Mouse (Mus musculus) lung, postnatal 10 days (tissue): Measurements from ENCODE around the gene Crip2.

Source experiments
- DNase-seq: peaks from one replicate; pipeline ENCODE4 v3.0.0; 2021

Gene Crip2

GRCm38 (mm10) chr12:113139908-113140615 is at the start of gene Crip2:
Gene Crip2 (plus strand): TSS chr12:113140236.
- peak; percentile 97 for DNase-seq

DNA sequence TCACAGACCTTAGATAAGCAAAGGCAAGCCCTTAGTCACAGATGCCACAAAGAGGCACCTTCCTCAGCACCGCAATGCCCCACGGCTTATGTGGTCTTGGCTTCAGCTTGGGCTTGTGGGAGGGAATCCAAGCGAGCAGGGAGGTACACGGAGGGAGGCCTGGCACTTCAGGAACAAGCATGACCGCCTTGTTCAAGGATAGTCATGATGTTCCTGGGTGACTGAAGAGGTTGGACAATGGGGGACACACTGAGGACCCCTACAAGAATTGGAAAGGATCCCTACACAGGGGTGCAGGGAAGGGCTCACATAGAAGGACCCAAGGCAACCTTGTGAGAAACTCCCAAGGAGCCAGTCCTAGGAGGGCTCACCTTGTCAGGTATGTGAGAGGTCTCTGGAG is 43.0 kb upstream of the Crip2 start:
- DNase-seq = no peak

DNA sequence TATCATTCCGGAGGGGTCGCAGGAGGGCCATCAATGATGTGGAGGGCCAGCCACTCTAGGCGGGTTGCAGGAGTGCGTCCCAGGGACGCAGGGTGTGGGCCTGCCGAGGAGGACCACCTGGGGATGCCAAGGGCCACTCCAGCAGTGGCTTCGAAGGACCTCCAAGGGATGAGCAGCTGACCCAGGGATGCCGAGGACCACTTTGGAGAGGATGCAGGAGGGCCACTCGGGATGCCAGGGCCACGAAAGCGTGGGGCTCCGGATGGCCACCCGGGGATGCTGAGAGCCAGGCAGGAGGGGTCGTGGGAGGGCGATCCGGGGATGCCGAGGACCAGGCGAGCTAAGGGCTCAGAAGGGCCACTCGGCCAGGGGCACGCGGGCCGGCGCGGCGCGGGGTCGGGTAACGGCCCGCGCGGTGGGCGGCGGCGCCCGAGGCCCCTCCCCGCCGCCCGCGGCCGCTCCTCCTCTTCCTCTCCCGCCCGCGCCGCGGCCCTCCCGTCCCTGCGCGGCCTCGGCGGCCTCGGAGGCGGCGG is 42.2 kb upstream of the Crip2 start, which contains the start of gene Mta1:
Gene Mta1 (plus strand): TSS at position 530 of the 533 bp plus-strand sequence.
- peak; percentile 53 for DNase-seq

DNA sequence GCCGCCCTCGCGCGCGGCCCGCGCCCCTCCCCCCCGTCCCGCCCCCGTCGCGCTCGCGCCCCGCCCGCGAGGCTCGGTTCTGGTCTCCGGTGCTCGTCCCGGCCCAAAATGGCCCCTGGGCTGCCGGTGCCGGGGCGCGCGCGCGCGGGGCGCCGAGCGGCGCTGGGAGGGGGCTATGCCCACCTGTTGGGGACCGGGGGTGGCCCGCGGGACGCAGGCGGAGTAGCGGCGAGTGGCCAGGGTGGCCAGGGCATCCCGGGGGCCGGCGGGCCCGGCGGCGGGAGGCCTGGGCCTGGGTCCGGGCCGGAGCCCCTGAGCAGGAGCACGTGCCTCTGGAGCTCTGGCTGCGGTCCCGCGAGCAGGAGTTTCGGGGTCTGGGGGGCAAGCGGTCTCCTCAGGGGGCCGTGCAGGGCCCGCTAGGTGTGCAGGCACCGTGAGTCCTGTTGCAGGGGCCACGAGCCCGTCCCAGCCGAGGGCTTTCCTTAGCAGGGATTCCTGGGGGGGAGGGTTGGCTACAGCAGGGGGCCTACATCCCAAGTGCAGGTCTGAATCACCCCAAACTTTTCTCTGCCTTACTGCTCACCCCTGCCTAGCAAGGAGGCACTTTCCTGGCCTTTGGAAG is 41.4 kb upstream of the Crip2 start:
- DNase-seq = no peak

GRCm38 (mm10) chr12:113099470-113100237 is 40.4 kb upstream of the Crip2 start:
- no peak for DNase-seq

GRCm38 (mm10) chr12:113100448-113101076 is 39.5 kb upstream of the Crip2 start:
- peak; percentile 57 for DNase-seq

DNA sequence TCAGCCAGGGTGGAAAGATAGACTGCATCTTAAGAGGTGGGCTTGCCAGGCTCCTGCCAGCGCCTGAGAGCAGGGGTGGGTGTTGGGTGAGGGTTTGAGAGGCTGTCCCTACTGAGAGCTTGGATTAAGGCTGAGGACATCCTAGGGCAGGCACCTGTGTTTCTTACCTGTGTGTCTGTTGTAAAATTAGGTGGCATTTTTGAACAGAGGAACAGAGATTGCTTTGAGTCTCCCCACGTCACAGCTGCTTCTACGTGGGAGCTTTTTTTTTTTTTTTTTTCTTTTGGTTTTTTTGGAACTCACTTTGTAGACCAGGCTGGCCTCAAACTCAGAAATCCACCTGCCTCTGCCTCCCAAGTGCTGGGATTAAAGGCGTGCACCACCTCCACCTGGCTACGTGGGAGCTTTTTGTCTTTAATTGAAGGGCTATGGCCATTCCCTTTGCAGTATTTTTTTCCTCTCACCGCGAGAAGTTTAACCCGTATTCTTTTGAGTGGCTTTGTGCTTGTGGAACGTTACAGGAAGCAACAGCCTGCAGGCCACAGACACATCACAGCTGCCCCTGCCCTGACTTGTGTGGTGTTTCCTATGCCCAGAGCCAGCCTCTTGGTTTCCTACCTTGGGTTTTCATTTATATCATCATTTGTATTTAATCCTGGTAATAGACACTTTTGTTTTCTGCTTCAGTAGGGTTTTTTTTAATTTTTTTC is 38.6 kb upstream of the Crip2 start:
- DNase-seq = no peak

DNA sequence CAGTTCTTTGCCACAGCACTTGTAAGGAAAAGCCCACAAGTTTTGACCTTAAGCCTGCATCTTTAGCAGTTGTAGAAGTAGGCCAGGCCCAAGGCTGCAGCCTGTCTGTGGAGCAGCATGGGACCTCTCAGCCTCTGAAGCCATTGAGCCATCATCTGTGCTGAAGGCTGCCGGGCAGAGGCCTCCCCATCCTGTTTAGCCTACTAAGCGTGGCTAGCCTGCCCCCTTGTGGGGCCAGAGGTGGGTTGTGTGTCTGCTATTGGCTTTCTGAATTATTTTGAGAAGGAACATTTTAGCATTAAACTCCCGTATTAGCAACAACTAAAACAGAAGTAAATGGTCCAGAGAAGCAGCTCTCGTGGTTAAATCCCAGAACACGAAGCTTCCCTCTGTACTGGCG is 37.6 kb upstream of the Crip2 start:
- DNase-seq = peak; percentile 78

- peak; percentile 47 for DNase-seq
These were observed 36.1 kb upstream of the Crip2 start for GRCm38 (mm10) chr12:113103846-113104451.

- DNase-seq = no peak
These were observed 33.6 kb upstream of the Crip2 start for GRCm38 (mm10) chr12:113106386-113106785.

DNA sequence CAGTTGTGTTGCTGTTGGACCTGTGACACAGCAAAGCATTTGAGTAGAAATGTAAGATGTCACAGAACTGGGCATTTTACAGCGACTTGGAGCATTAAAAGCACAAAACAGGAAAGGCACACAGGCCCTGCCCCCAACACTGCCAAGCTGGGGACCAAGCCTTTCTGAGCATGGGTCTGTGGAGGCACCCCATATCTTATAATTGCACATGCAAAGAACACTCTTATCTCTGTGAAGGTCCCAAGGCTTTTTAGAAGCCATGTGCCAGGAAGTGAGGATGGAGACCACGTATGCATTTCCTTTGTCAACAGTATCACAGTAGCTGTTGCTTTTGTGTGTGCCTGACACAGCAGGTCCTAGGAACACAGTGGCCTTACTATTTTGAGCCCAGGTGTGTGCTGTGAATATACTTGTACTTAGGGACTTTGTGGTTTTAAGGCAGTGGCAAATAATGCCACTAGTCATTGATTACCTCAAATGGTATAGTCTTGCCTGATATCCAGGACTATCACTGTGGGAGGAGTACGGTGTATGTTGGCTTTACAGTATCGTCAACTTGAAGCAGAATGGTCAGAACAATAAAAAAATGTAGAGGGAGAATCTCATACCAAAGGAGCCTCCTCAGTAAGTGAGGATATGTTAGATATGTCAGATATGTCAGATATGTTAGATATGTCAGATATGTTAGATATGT is 32.5 kb upstream of the Crip2 start:
- no peak for DNase-seq

DNA sequence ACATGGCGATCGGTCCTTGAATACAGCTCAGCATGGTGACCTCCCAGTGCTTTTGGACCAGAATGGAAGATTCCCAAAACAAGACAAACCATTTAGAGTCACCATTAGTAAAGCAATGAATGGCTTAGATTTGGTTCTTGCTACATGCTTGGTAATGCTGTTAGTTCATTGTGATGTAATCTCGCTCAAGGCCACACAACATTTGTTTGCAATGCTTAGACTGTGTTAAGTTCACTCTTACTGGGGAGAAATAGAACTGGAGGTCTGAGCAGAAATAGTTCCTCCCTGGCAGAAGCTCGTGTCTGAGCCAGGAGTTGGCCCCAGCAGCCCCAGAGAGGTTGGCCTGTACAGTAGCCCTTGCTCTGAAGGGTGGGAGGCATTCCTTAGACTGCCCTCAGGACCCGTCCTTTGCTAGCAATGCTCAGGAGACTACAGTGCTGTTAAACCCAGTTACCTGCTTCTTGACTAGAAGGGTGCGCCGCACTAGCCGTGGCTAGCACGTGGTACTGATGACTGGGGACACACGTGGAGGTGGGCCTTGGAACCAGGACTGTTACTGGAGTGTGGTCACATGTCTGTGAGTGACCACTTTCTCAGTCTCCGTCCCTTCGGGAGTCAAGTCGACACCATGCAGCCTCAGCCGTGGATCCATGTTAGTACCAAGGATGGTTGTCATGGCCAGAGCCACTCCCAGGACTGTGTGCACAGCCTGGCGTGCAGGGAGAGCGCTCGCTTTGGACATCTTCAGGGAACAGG is 31.3 kb upstream of the Crip2 start:
- no peak for DNase-seq

DNA sequence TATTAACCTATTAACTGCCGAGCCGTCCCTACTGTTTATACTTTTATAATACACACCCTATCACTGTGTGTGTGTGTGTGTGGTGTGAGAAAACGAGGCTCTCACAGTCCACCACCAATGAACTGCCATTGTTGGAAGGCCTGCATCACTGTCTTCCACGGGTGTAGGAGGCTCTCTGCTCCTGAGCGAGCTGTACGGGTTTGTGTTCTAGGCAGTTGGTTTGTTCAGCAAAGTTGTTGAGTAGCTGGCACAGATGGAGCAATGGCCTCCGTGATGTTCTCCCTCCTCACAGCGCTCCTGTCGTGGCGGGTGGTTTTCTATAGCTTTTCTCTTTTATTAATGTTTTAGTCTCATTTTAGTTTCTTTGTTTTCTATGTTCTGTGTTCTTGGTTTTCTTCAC is 30.2 kb upstream of the Crip2 start:
- no peak for DNase-seq

DNA sequence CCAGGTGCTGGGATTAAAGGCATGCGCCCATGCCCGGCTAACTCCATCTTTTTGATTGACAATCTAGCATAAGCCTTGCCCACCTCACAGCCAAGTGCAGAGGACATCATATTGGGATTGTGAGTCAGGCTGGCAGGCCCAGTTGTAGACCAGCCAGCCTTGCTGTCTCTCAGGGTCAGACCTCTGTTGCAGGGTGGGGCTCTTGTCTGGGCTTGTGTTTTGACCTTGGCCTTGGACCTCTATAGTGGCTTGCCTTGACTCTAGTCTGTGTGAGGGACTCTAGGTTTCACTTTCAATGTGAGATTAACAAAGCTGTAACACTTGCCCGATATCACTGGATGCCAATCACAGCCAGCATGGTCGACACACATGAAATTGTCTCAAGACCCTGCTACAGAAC is 25.9 kb upstream of the Crip2 start:
- no peak for DNase-seq

DNA sequence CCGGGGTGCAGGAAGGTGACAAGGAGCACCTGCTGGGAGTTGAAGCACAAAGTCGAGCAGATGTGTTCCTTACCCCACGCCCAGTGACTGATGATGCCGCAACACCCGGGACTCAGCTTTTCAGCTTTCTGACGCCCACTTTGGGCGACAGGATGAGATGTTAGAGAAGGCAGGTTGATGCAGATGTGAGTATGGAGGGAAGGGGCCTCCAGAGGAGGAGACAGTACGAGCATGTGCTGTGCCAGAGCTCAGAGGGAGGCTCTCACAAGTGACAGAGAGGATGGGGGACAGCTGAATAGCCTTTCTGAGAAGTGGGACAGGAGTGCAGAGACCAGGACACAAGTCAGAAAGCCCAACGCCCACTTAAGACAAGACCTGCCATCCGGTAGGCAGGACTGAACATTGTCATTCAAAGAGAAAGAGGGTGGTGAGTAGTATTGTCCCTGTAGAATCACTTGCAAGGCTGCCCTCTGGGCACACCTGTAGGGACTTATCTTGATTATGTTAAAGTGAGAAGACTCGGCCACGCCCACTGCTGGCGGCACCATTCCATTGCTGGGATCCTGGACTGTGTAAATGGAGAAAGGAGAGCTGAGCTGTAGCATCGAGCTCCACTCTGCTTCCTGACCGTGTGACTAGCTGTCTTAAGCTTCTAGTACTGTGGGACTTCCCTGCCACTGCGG is 25.0 kb upstream of the Crip2 start:
- no peak for DNase-seq

- peak; percentile 92 for DNase-seq
These were observed 20.3 kb upstream of the Crip2 start for GRCm38 (mm10) chr12:113119516-113120410.

GRCm38 (mm10) chr12:113124726-113125125 is 15.3 kb upstream of the Crip2 start:
- DNase-seq = no peak

- no peak for DNase-seq
These were observed 9.3 kb upstream of the Crip2 start for GRCm38 (mm10) chr12:113130732-113131131.

DNA sequence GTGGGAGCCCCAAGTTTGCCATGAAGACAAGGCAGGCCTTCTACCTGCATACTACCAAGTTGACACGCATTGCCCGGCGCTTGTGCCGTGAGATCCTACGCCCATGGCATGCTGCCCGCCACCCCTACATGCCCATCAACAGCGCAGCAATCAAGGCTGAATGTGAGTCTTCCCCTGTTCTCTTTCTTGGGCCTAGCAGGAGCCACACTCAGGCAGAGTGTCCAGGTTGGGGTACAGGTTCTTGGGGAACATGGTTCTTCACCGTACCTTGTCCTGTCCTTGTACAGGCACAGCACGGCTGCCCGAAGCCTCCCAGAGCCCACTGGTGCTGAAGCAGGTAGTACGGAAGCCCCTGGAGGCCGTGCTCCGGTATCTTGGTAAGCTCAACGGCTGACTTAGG is 8.4 kb upstream of the Crip2 start:
- no peak for DNase-seq
